Mouse (Mus musculus): ENCODE results near the gene Ppargc1a.

The Ppargc1a gene

DNA sequence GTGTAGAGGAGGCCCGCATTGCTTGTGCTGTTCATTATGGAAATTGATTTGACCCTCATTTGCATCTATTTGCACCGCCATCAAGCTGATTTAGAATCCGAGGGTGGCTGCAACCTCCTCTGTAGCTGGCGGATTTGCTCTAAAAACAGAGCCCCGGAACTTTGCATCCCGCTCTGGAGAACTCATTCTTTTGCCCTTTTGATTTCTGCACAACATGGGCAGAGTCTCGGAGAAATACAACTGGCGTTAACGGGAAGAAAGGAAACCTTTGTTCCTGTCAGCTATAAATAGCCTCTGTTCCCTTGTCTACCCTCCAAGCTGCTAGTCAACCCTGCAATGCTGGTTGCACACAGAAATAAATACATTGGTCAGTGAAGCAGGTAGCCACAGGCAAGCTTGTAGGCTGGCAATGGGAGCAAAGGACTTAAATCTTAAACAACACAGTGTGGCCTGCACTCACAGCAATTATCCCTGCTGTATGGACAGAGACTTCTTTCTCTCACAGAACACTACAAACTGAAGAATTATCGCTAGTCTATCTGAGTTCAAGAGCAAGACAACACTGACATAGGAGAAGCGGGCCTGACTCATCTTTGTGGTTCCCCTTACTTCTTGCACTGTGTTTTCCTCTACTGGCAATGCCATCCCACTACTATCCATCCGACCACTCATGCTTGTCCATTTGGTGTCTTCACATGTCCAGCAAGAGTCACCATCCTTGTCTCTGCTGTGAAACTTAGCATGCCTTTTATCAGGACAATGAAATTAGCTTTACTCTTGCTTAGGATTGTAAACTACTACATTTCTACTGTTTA lies 155.0 kb downstream of the Ppargc1a start:
- no peak for DNase-seq (ENCODE audit: low read depth)

DNA sequence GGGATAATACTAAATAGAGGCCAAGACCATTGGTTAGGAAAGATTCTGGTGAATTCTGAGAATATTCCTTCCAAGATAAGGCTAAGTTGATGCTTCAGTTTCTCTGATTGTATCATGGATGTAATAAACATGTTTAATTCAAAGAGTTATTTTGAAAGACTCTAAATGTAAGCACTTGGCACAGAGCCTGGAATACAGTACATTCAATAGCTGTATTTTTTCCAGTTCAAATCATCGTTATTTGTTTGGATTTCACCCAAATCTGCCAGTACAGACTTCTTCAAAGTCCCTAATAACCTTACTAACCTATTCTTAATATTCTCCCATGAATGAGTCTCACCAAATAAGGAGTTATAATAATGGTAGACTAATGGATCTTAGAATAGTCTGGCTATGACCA lies 157.5 kb downstream of the Ppargc1a start:
- DNase-seq (ENCODE audit: low read depth) = no peak

DNA sequence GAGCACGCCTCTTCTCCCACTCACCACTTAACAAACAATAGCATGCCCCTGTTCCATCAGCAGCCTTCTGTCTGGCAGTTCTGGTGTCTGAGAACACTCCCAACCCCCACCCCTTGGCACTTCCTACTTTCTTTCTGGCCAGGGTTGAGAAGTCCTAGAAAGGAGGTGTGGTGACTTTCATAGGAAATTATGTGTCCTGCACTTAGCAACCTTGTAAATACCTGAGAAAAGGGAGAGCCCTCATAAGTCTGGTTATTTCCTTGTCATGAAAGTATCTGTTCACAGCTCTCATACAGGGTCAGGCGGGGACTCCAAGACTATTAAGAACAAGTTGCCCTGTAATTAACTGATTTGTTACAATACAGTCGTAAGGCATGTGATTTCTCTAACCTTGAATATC lies 161.1 kb downstream of the Ppargc1a start:
- no peak for DNase-seq (ENCODE audit: low read depth)

All from c-Kit-positive CD71-negative TER-119-negative erythroid progenitor cells, embryonic 14.5 days (primary cell).